Mouse (Mus musculus): ENCODE results near the gene Pbx3.
A peak's percentile ranks its signal among the peaks of the same experiment; 100 is the strongest.

Pbx3 gene

GRCm38 (mm10) chr2:34372305-34373301, at the start of gene Pbx3:
Gene Pbx3, minus strand, starts transcription at chr2:34373142.
- DNase-seq (ENCODE audit: low read depth, low spot score), result peak; percentile 95

DNA sequence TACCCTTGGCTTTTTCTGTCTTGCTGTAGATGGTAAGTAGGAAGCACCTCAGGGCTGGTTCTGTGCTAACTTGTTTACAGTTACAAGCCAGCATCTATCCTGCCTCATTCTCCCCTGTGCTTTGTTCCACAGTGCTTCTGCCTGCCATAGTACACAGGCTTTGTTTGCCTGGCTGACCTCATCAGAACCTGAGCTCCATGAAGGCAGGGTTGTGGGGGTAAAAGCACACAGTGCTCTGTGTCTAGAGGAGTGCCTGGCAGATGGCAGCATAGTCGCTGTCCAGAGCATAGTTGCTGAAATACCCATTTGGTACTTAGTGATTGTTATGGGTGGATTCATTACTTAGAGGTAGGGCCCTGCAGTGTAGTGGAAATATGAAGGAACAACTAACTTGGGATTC, 47.3 kb upstream of the Pbx3 start:
- DNase-seq (ENCODE audit: low read depth, low spot score), result no peak

GRCm38 (mm10) chr2:34409741-34410340, 36.9 kb upstream of the Pbx3 start:
- no peak for DNase-seq (ENCODE audit: low read depth, low spot score)

DNA sequence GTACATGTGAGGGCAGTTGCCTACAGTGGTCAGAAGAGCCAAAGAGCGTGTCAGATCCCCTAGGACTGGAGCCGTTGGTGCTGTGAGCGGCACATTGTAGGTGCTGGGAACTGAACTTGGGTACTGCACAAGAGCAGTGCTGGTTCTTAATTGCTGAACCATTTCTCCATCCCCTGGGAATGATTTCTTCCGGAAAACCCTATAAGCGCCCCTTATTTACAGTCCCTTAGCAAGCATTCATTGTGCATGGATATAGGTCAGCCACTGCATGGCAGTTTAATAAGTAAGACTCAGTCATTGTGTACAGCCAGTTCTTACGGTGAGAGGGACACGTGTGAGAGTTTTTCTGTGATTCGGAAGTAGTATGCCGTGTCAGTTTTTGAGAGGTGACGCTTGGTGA, 35.4 kb upstream of the Pbx3 start:
- no peak for DNase-seq (ENCODE audit: low read depth, low spot score)

GRCm38 (mm10) chr2:34407596-34407995, 34.7 kb upstream of the Pbx3 start:
- no peak for DNase-seq (ENCODE audit: low read depth, low spot score)

DNA sequence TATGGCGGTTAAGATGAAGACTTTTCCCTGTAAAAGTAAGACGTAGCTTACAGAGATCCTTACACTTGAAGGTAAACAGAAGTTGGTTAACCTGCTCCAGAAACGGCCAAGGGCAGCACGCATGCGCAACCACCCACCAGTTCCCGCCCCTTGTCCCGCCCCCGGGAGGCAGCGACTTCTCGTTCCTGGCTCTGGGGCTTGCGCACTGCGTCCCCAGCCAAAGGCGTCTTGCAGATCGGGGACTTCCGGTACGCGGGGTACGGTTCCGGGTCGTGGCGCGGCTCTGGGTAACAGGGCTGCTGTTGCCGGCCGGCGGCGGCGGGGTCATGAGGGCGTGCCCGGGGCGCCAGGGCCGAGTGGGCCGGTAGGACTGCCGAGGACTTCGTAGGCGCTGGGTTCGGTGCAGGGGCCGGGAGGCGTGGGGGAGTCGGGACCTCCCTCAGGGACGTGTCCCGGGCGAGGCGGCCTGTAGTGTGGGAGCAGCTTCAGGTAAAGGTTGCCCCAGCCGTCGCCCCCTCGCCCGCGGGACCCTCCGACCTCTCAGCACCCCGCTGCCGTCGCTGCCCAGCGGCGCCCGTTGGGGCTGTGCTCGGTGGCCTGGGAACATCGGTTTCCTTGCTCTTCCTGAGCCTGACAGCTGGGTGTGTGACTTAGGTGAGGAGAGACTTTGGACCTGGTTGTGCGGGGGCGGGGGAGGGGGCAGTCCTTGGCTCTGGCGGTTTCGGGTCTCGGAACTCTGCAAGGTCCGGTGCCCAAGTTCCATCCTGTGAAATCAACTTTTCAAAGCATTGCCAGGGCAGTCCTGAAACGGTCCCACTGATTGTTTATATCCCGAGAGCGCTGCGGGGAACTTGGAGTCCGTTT, 33.9 kb upstream of the Pbx3 start, which contains the start of gene Mapkap1:
Gene Mapkap1 (plus strand): TSS at position 171 of the 864 bp plus-strand sequence.
- DNase-seq (ENCODE audit: low read depth, low spot score), result peak; percentile 95

- DNase-seq (ENCODE audit: low read depth, low spot score), result no peak
Observed at GRCm38 (mm10) chr2:34399535-34399934, 26.6 kb upstream of the Pbx3 start.

DNA sequence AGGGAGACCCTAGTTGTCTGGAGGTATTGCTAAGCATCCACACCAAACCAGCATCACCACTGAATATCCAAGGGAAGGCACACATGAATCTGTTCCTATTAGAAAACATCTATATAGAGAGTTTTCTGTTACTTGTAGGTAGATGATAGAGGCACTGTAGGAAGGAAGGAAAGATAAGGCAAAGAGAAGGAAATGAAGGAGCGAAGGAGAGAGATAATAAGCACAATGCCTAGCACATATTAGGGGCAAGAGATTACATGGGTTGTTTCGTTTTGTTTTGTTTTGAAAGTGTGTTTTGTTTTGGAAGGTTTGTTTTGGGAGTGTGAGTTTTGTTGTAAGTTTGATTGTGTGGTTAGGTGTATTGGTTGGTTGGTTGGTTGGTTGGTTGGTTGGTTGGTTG, 6.0 kb upstream of the Pbx3 start:
- no peak for DNase-seq (ENCODE audit: low read depth, low spot score)

DNA sequence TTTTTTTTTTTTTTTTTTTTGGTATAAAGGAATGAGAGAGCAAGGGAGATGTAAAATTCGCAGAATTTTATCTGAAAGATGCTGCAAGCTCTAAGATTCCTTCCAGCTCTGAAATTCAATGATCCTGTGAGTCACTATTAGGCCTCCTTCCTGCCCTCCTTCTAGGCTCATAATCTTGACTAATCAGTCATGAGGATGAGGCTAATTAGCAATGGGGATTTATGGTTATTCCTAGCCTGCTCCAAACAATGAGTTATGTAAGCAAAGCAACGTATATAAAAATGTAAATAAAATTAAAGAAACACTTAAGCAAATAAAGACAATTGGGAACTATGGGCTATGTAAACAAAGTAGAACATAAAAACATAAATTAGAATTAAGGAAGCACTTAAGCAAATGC, 1.4 kb upstream of the Pbx3 start:
- DNase-seq (ENCODE audit: low read depth, low spot score), result no peak

DNA sequence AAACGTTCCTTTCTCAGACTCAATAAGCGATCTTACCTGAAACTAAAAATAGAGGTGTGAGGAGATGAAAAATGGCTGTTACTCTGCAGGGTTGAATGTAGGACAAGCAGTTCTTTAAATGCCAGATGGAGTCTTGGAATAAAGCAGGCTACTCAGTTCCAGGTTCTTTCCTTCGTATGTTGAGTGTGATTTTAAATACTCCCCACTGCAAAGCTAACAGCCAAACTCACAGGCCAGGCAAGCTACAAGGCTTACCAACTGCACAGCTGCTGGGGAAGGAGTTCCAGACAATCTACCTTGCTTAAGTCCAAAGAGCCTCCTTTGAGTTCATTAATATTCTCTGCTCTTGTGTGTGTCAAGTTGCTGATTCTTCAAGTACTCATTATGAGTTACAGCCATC, 944 bp upstream of the Pbx3 start:
- DNase-seq (ENCODE audit: low read depth, low spot score), result no peak

- DNase-seq (ENCODE audit: low read depth, low spot score), result no peak
Observed at GRCm38 (mm10) chr2:34371441-34372304, 1.3 kb downstream of the Pbx3 start.

GRCm38 (mm10) chr2:34370725-34371440, 2.1 kb downstream of the Pbx3 start:
- DNase-seq (ENCODE audit: low read depth, low spot score), result no peak

GRCm38 (mm10) chr2:34370349-34370724, 2.6 kb downstream of the Pbx3 start:
- no peak for DNase-seq (ENCODE audit: low read depth, low spot score)

- DNase-seq (ENCODE audit: low read depth, low spot score), result no peak
Observed at GRCm38 (mm10) chr2:34368396-34368795, 4.5 kb downstream of the Pbx3 start.

DNA sequence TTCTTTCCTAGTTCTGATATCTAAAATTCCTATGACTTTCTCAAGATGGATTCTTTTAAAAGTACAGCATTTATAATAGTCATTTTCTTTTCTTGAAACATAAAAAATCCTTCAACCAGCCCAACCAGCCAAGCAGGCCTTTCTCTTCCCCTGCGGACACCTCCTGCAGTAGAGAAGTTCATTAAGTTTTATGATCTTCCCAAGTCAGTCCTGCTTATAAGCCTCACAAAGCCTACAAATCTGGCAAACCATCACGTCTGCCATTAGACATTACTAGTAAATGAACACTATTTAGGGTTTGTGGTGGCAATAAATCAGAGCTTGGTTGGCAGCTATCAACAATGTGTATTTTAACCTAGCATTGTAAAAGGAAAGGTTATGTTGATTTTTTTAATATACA, 5.9 kb downstream of the Pbx3 start:
- peak; percentile 54 for DNase-seq (ENCODE audit: low read depth, low spot score)

DNA sequence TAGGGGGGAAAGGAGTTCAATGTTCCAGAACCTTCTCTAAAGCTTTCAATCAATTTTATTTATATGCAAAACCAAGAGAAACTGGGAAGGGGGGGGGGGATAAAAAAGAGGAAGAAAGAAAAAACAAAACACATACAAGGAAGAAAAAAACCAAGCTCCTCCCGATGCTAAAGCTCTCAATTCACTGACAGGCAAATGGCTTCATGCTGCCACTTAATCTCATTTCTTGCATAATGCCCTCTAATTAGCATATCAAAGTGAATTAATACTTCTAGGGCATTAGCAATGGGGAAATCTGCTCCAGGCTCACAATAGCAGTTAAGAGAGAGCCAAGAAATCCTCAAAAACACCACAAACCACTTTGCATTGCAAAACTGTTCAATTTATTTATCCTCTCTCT, 9.3 kb downstream of the Pbx3 start:
- no peak for DNase-seq (ENCODE audit: low read depth, low spot score)

DNA sequence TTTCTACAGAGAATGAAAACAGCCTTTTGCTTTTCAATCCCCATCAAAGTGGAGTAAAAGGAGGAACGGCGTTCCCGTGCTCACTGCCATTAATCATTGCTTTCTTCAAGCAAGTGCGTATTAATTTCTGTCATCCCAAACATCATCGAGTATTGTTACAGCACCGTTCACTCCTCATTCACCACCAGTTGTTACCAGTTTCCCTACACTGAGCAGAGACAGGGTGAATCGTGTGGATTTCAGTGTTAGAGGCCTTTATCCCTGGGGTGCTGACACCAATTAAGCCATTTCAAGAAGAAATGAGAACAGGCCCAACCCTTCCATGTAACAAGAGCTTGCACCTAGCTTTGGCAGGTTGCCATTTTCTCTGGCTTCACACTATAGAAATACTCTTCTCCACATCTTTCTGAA, 17.1 kb downstream of the Pbx3 start:
- DNase-seq (ENCODE audit: low read depth, low spot score), result no peak

DNA sequence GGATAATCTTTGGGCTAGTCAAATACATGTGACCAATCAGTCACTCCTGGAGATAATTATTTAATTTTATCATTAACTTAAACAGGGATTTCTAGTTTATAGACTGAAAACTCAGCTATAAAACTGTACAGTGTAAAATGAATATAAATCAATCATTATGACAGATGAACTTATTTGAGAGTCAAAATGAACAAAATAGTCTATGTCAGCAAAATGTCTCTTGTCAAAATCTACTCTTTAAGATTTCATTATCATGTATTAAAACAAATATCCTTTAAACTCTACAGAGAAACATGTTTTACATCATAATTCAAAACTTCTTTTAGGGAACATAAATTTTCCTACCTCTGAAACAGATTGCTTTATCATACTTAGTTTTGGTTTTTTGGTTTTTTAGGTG, 20.9 kb downstream of the Pbx3 start:
- DNase-seq (ENCODE audit: low read depth, low spot score), result no peak

DNA sequence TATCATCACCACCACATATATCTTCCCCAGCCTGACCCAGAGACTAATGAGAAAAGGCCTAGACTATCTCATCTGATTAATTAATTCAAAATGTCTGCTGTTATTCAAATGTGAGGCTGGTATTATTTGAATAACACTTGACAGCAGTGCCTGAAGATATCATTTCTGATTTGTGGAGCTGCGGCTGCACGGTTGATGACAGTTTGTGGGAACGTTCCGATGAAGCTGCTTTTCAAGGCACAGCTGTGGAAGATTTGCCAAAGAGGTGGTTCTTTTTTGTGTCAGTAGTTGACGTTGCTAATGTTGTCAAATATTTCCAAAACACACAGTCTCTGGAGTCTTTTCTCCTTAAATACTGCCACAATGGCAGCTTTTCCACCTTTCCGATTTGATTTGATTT, 25.8 kb downstream of the Pbx3 start:
- DNase-seq (ENCODE audit: low read depth, low spot score), result no peak

GRCm38 (mm10) chr2:34298664-34299063, 74.3 kb downstream of the Pbx3 start:
- DNase-seq (ENCODE audit: low read depth, low spot score), result no peak
